Mouse (Mus musculus) mouse embryonic stem cell (cell line): ENCODE data around the gene Orm1.

ENCODE experiments used
- in situ Hi-C, 2 experiments: fragments of 300-500 bp; cut with MboI; formaldehyde crosslinking; loops; 1 replicate in 1 of 2; 3 replicates in 1 of 2; pipeline ENCODE4 v1.14.3; 2019 to 2020; ENCODE audit warnings: low sequenced_read_pairs in 2 of 2, low pct_unique_long_range_greater_than_20kb in 1 of 2, mixed read lengths in 1 of 2; ENCODE audit not compliant: unreplicated experiment in 1 of 2

Orm1 gene

GRCm38 (mm10) chr4:63344295-63344694, at the start of gene Orm1:
Gene Orm1 (plus strand): TSS chr4:63344560.
- in situ Hi-C loops, result no loop called here

GRCm38 (mm10) chr4:63295641-63296040, 48.7 kb upstream of the Orm1 start:
- in situ Hi-C loops, result no loop called here

- in situ Hi-C loops, result no loop called here
These were observed 48.1 kb upstream of the Orm1 start for GRCm38 (mm10) chr4:63296263-63296662.

- in situ Hi-C loops, result no loop called here
These were observed 47.5 kb upstream of the Orm1 start for GRCm38 (mm10) chr4:63296876-63297275.

GRCm38 (mm10) chr4:63298191-63298590, 46.2 kb upstream of the Orm1 start:
- in situ Hi-C loops, result no loop called here

- in situ Hi-C loops, result no loop called here
These were observed 41.7 kb upstream of the Orm1 start for GRCm38 (mm10) chr4:63302641-63303040.

- in situ Hi-C loops, result no loop called here
These were observed 36.9 kb upstream of the Orm1 start for GRCm38 (mm10) chr4:63307175-63308062.

- in situ Hi-C loops, result no loop called here
These were observed 36.0 kb upstream of the Orm1 start for GRCm38 (mm10) chr4:63308316-63308715.

GRCm38 (mm10) chr4:63310247-63310855, 34.0 kb upstream of the Orm1 start:
- in situ Hi-C loops, result loop anchor here (10.0 kb wide), 2 partner anchors 96 to 146 kb away; partner anchors contain the start of gene Col27a1 (in 1 of the 2)

- in situ Hi-C loops, result loop anchor here (10.0 kb wide), 2 partner anchors 97 to 147 kb away; partner anchors contain the start of gene Col27a1 (in 1 of the 2)
These were observed 32.9 kb upstream of the Orm1 start for GRCm38 (mm10) chr4:63311426-63311825.

GRCm38 (mm10) chr4:63314063-63314462, 30.3 kb upstream of the Orm1 start:
- in situ Hi-C loops, result loop anchor here (10.0 kb wide), 2 partner anchors 99 to 149 kb away; partner anchors contain the start of gene Col27a1 (in 1 of the 2)

GRCm38 (mm10) chr4:63316076-63316746, 28.1 kb upstream of the Orm1 start:
- in situ Hi-C loops, result loop anchor here (10.0 kb wide), 2 partner anchors 101 to 151 kb away; partner anchors contain the start of gene Col27a1 (in 1 of the 2)

- in situ Hi-C loops, result loop anchor here (10.0 kb wide), 2 partner anchors 105 to 155 kb away; partner anchors contain the start of gene Col27a1 (in 1 of the 2)
These were observed 24.8 kb upstream of the Orm1 start for GRCm38 (mm10) chr4:63319566-63319965.

- in situ Hi-C loops, result no loop called here
These were observed 21.0 kb upstream of the Orm1 start for GRCm38 (mm10) chr4:63323275-63323815.

- in situ Hi-C loops, result no loop called here
These were observed 11.0 kb upstream of the Orm1 start for GRCm38 (mm10) chr4:63333403-63333802.

- in situ Hi-C loops, result no loop called here
These were observed 5.8 kb upstream of the Orm1 start for GRCm38 (mm10) chr4:63338414-63339076.

GRCm38 (mm10) chr4:63342491-63342890, 1.9 kb upstream of the Orm1 start:
- in situ Hi-C loops, result no loop called here

- in situ Hi-C loops, result no loop called here
These were observed 752 bp upstream of the Orm1 start for GRCm38 (mm10) chr4:63343608-63344007.
